Mouse (Mus musculus) thymus, postnatal 36 days (tissue): Measurements from ENCODE around the gene Slc29a4.
A peak's percentile ranks its signal among the peaks of the same experiment; 100 is the strongest.

Experiments used
- DNase-seq, 2 experiments: peaks; one replicate each; pipeline ENCODE4 v3.0.0; 2022; ENCODE audit warnings: mixed read lengths in 2 of 2

Gene Slc29a4

DNA sequence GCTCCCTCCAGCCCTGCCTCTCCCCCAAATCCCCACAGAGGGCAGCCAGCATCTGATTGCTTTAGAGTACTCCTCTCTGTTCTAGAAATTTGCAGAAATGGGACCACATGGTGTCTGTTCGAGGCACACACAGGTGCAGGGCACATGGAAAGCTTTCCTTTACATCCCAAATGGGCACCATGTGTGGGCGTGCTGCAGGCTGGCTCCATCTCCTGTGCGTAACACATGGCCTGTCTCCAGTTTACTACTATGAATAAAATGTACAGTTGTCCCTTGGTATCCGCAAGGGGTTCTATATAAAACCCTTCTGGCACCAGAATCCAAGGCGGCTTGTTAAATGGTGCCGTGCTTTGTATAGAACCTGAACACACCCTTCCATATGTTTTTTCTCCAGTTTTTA is 4.6 kb downstream of the Slc29a4 start:
- no peak for DNase-seq

DNA sequence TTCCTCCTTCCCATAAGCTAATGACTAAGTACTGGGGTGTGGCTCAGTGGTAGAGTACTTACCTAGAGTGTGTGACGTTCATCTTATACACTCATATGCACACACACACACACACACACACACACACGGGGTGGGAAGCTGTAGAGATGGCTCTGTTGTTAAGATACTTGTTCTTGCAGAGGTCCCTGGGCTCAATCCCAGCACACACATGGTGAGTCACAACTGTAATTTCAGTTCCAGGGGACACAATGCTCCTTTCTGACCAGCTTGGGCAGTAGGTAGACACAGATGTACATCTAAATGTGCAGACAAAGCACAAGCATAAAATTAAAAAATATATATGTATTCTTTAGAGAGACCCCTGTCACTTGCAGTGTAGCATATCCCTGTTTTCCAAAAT is 5.4 kb downstream of the Slc29a4 start:
- DNase-seq: no peak

DNA sequence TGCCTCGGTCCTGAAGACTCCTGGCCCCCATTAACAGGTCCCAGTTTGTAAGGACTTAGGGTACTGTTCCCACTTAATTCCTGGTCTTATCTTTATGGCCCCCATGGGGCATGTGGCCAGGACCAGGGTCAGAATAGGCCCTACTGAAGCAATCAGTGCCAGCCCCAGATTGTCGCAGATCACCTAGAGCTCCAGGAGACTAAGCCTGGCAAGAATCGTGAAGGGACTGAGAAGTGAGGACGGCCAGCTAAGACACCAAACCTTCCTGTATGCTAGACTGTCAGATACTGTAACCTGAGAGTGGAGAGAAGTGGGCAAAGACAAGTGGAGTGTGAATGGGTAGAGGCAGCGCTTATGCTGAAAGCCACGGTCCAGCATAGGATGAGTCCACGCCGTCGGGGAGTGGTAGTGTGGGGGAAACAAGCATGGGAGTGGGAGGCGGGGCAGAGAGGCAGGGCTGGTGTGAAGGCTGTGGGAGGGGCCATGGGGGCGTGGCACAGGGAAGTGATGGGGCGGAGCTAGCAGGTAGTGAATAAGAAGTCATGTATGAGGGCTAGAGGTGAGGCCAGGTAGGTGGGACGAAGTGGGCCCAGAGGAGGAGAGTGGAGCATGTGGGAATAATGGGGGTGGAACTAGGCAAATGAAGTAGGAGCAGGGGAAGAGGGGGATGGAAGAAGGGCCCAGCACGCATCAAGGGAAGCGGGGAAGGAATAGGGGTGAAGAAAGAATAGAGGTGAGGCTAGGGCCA is 8.7 kb downstream of the Slc29a4 start:
- DNase-seq: peak; percentile 16 to 28

DNA sequence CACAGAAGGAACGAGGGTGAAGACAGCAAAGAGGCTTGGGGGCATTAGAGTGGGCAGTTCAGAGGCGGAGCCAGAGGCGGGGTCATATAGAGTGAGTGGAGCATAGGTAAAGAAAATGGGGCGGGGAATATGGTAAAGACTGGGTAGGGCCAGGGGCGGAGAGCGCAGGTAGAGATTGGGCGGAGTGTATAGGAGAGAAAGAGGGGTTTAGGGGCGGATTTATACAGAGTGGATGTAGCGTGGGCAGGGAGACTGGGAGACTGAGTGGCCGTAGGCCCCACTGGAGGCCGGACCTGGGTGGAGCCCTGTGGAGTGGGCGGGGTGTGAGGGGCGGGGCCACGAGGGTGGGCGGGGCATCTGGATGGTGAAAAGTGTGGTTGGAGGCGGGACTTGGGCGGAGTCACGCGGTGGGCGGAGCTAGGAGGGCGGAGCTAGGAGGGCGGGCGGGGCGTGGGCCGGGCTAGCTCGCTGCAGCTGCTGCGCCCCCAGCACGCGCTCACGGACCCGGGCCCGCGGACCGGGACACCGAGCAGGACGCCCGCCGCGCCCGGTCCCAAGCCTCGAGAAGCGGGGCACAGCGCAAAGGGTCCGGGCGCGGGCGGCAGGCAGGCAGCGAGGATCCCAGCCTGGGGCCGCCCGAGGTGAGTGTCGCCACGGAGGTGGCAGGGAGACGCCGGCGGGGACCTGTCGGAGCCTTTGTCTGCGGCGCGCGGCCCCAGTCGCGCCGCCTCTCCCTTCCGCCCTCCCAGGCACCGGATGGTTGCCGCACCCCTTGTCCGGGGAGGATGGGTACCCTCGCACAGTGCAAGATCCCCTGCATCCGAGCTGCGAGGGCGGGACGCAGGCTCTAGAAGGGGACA is 9.6 kb downstream of the Slc29a4 start:
- DNase-seq: peak in 1 of 2 experiments; percentile 21

DNA sequence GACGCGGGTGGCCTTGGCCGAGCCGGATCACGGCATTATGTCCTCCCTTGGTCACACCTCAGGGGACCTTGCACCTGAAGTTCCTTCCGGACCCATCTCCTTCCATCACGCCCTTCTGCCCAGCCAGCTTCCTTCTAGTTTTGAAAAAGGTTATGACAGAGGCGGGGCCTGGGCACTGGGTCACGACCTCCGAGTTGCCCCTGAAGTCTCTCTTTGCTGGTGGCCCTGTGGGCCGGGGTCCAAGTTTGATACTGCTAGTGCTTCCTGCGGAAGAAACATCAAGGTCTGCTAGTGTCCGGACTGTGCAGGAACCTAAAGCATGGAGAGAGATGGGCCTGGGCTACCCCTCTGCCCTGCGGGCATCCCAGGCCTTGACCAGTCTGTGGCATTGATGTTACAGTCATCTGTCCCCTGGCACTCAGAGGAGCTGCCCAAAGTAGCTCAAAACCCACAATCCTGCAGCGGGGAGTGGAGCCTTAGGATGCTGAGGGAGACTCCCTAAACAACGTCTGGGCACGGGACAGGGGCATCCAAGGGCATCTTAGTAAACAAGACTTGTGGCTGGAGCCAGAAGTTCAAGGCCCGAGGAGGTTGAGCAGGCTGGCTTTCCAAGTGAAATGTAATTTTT is 10.3 kb downstream of the Slc29a4 start:
- no peak for DNase-seq

DNA sequence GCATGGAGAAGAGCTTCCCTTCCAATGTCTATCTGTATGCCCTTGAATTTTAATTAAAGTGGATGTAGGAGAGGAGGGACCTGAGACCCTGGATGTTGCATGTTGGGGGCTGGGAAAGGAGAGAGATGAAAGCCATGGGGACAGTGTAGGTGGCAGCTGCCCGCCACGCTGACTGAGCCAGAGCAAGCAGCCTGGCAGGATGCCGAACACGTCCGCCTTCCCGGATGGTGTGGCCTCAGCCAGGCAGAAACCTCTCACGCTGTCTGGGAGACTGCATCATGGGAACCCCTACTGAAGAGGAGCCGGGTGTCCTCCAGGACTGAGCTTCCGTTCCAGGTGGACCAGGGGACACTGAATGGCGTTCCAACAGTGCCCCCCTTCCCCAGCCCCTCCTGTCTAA is 11.3 kb downstream of the Slc29a4 start:
- DNase-seq: no peak

DNA sequence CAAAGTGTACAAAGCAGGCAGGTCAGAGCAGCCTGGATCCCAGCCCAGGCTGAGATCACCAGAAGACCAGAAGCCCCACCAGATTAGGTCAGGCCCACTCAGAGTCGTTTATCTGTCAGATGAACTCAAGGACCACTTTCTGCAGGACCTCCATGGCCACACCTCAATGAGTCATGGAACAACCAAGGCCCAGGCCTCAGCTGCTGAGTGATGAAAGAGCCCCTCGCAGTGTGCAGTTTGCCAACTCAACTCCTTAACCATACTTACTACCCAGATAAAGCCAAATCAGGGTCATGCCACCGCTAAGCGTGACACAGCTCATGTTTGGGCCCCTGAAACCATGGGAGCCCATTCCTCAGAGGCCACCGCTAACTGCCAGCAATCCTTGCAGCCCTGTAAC is 15.4 kb downstream of the Slc29a4 start:
- DNase-seq: no peak

DNA sequence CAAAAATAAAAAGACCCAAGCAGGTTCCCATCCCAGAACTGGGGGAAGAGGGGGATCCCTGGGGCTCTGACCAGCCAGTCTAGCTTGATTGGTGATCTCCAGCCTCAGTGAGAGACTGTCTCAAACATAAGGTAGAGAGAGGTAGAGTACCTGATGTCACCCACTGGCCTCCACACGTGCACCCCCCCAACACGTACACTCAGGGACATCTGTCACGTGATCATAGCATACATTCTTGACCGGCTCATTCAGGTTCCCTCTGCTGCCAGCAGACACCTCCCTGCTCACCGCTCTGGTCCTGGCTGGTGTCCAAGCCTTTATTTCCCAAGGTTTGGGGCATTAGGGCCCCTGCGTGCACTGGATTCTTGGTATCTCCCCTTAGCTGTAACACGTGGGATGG is 17.1 kb downstream of the Slc29a4 start:
- DNase-seq: no peak

DNA sequence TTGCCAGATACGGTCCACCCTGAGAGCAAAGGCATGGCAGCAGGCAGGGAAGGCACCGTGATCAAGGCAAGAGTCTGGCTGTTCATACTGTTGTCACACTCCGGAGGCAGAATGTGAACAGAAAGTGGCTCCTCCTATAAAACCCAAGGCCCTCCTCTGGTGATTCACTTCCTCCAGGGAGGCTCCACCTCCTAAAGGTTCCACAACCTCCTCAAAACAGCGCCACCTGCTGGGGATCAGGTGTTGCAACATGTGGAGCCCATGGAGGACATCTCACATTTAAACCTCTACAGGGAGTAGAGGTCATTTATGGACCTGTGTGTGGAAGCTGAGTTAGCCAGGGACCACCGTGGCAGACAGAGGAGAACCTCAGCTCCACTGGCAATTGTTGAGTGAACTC is 20.1 kb downstream of the Slc29a4 start:
- no peak for DNase-seq

DNA sequence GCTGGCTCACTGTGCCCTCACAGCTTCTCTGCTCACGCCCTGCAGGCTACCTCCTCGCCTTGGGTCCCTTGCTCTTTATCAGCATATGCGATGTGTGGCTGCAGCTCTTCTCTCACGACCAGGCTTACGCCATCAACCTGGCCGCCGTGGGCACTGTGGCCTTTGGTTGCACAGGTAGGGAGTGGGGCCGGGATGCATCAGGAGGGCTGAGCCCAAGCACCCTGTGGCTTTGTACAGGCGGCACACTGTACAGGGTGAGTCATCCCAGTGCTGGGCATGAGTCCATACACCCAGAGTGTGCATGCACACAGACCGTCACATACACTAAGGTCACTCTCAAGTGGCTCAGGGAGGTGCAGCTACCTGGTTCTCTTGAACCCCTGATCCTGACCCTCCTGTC is 21.7 kb downstream of the Slc29a4 start:
- DNase-seq: no peak

DNA sequence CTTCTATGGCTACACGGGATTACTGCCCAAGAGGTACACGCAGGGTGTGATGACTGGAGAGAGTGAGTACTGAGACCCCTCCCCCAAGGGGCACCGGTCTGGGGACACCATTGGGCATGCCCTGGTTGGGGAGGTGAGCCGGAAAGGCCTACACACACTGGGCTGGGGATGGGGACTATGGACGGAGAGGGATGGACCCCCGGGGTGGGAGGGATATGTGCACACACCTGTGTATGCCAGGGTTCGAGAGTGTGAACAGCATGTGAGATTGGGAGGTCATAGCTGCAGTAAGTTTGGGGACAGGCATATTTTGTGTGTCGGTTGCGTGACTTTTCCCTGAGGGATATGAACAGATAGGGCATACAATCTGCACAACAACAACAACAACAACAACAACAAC is 22.7 kb downstream of the Slc29a4 start:
- DNase-seq: no peak

DNA sequence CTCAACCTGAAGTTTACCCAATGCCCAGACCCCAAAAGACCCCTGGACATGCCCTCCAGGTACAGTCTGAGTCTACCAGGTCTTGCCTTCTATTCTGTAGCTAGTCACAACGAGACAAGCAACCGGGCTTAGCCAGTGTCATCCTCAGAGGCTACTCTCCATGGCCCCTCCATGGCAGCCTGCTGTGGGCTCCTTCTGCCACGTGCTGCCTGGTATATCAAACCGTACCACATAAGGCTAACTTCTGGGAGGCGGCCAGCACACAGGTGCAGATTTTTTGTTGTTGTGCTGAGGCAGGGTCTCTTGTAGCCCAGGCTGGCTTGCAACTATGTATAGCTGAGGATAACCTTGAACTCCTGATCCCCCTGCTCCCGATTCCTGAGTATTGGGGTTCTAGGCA is 23.7 kb downstream of the Slc29a4 start:
- DNase-seq: no peak

DNA sequence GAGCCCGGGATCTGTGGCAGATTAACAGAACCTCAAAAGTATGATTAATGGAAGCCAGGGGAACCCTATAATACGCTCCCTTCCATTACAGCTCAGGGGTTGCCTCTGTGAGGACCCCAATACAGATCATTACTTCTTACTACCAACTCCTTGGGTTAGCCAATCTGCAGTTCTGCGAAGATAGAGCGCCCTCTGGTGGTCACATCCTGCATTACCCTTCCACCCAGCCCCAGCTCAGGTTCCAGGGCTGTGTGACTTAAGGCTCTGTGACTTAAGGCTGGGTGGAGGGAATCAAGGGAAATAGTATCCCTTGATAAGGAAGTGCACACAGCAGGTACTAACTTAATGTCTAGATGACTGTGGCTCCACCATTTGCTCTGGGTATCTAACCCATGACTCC is 25.7 kb downstream of the Slc29a4 start:
- DNase-seq: peak; percentile 59 to 75

DNA sequence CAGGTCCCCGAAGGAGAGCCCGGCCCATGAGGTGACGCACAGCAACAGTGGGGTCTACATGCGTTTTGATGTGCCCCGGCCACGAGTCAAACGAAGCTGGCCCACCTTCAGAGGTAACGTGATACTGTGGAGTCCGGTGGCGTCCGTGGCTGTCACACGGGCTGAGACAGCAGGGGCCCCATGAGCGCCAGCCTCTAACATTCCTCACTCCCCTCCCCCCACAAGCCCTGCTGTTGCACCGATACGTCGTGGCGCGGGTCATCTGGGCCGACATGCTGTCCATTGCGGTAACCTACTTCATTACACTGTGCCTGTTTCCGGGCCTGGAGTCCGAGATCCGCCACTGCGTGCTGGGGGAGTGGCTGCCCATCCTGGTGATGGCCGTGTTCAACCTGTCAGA is 26.2 kb downstream of the Slc29a4 start:
- no peak for DNase-seq

DNA sequence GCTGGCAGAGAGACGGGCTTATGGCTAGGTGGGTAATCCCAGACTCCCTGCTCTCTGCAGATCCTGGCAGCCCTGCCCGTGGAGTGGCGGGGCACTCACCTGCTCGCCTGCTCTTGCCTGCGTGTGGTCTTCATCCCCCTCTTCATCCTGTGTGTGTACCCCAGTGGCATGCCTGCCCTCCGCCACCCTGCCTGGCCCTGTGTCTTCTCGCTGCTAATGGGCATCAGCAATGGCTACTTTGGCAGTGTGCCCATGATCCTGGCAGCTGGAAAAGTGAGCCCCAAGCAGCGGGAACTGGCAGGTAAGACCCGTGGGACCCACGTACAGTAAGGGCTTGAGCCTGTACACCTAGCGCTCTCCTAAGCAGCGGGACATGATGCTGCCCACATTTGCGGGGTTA is 27.6 kb downstream of the Slc29a4 start:
- DNase-seq: no peak

DNA sequence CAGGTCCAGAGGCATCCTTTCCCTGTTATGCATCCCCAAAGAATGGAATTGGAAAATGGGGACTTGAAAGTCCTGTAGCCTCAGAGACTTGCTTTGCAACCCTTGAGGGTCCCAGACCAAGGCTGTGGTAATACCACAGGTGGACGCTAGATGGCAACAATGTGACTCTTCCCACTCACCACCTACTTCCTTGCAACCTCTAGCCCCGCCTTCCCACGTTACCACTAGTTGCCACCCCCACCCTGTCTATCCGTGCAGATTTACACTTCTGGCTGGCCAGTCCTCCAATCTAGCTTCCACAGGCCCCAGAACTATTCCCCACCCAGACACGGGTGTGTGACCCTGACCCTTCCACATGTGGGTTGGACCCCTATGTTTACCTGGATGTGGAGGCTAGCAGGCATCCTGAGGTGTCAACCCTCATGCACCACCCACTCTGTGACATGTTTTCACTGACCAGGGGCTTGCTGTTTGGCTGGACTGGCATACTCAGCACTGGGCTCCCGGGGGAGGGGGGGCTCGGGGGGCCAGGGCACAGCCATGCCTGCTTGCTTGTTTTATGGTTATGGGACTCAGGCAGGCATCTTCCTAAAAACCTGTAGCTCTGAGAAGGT is 31.3 kb downstream of the Slc29a4 start:
- peak; percentile 69 to 70 for DNase-seq

DNA sequence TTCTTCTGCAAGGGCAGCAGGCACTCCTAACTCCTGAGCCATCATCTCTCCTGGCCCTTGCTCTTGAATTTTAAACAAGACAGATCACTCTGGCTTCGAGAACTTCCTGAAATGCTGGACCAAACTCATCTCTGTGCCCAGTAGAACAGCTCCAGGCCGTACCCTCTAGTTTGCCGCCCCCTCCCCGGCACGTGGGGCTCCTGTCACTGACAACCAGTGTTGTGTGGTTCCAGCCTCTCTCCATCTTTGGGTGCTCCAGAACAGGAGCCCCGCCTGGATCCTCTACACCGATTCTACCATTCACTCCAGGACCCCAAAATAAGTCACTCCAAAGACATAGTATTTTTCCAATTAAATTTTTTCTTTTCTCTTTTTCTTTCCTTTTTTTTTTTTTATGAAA is 32.0 kb downstream of the Slc29a4 start:
- no peak for DNase-seq

DNA sequence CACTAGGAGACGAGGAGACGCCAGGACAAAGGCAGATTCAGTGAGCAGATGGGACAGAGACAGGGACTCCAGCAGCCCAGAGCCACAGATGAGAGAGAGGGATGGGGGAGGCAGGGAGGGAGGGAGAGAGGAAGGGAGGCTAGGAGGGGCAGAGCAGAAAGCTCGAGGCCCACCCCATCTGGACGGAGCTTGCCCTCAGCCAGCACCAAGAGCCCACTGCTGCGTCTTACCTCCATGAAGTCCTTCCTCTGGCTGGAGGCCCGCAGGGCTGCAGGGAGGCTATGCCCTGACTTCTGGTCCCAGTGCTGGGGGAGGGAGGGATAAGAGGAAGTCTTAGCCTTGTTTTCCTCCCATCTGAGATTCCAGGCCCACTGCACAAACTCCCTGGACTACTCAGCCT is 34.4 kb downstream of the Slc29a4 start:
- DNase-seq: no peak

DNA sequence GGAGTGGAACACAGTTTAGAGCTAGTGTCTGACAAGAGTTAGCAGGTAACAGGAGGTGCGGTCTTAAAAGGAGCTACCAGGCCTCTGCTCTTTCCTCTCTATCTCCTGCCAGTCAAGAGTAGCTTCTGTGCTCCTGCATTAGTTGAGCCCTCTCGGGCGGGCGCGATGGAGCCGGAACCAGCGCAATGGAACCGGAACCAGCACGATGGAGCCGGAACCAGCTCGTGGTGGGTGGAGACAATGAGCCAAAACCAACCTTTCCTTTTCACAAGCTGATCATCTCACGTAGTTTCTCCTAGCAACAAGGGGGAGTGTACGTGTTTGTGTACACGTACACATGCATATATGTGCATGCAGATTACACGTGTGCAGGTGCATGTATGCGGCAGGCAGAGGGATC is 36.0 kb downstream of the Slc29a4 start:
- DNase-seq: no peak

DNA sequence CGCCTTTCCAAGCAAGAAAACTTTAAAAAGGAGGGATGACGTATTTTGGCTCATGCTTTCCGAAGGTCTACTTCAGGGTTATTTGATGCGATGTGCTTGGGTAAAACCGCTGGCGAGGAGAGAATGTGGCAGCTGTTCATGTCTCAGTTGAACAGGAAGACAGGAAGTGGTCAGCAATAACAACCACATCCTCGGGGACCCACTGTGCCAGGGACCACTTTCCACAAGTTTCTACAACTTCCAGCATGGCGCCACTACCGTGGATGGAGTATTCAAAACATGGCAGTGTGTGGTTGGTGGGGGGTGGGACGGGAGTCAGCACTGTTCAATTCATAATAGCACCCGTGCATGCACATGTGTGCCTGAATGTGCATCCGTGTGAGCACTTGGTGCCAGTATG is 38.0 kb downstream of the Slc29a4 start:
- DNase-seq: no peak

DNA sequence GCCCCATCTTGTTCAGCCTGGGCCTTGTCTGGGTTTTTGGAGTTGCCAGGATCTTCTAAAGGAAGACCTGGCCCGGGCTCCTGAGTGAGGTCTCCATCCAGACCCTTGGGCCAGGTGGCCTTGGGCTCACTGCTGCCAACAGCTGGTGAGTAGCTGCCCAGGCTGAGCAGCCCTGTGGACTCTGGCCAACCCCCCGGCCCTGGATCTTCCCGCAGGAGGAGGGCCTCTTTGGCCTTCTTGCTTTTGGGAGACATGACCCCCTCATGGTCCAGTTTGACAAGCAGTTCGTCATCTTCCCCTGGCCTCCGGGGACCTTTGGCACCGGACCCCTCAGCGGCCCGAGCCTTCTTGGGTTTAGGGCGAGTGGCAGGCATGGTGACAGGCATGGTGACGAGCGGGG is 39.6 kb downstream of the Slc29a4 start:
- DNase-seq: no peak

DNA sequence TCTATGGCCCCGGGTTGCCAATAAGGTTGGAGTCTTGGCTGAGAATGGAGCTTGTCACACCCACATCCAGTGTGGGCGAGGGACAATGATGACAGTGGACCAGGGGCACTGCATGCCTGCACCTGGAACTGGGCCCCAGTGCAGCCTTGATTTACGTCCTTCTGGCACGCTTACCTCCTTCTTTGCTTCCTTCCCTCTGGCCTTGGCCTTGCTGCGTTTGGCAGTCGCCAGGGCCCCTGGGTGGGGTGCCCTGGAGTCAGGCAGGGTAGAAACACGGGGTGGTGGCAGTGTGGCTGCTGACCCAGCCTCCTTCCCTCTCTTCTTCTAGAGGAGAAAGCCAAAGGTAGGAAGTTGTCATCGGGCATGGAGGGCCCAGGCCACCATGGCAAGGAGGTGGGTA is 47.6 kb downstream of the Slc29a4 start:
- no peak for DNase-seq

DNA sequence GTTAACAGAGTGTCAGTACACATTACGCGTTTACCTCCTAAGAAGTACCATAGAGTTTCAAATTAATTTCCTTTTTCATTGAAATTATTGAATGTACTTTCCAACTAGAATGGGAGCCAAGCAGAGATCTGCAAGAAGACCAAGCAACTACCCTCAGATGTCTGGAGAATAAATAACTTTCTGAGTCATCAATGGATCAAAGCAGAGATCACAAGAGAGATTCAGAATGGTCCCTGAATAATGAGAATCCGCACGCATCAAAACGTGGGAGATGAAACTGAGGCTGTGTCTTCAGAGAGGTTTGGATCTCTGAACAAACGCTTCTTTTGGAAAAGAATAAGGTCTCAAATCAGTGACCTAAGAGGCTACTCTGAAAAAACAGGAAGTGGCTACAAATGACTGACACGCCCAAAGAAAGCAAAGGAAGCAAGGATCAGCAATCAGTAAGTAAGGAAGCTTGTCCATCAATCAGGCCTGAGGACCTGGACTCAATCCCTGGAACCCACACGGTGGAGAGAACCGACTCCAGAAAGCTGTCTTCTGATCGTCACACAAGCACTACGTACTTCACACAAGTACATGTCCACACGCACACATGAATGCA is 54.8 kb downstream of the Slc29a4 start:
- no peak for DNase-seq
